Mouse (Mus musculus): ENCODE results near the gene Lrig2.

Lrig2 gene

DNA sequence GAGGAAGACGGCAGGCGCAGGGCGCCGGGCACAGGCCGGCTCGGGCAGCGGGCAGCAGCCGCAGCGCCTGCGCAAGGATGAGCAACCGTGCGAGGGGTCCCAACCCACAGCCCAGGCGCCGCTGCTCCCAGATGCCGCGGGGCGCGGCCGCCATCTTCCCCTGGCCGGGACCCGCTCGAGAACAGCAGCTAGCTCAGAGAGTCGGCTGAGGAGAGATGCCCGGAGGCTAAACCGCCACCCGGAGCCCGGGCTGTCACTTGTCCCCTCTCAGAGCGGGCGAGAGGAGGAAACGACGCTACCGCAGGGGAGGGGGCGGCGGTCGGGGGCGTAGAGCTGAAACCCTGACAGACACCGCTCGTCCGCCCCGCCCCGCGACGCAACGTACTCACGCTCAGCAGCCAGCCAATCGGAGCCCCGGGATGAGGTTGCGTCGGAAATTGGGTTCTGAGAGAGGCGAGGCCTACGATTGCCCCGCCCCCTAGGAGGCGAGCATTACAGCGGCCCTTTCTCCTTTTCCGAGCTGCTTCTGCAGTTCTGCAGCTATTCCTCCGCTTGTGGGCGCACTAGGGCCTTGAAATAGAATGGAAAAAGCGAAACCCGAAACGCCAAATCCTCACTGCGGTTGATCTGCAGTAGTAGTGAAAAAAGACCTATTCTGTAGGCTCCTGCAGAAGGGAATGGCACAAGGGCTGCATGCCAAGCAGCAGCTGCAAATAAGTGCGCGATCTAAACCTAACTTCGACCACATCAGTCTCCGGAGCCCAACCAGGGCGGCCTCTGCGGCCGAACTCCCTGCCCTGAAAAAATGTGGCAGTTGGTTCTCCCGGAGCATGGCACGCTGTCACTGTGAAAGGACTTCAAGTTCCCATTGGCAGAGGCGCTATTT, at the start of gene Lrig2:
Gene Lrig2 (minus strand): TSS at position 381 of the 886 bp plus-strand sequence.
- peak; percentile 99 for DNase-seq (ENCODE audit: low read depth, low spot score)

DNA sequence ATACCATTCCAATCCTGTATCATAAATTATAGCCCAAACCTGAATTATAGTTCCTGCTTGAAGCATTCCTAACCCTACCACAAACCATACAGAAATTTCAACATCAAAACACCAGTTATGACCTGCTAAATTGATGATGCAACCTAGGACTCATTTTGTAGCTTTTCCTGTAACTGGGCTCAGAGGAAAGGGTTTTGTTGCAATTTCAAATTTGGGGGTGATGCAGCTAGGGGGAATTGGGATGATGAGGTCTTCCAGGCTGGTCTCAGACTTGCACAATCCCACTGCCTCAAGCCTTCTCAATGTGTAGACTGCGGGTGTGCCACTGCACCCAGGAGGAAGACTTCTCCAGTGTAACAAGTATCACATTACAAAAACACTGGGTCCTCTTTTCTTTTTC, 44.9 kb upstream of the Lrig2 start:
- no peak for DNase-seq (ENCODE audit: low read depth, low spot score)

DNA sequence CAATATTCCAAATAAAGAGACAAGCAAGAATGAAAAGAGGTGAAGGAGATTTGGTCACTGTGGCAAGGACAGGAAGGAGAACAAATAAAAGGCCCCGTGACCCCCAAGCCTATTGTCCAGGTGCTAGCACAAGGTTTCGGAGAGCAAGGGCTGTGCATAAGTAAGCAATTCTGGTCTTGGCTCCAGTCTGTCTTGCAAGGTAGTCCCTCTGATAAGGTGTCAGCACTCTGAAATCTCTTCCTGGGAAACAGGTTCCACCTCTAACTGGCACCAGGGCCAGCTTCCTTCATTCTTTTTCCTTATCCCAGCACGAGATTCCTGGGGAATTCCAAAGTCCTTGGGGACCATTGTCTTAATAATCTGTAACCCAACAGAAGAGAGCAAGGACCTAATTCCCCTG, 38.9 kb upstream of the Lrig2 start:
- no peak for DNase-seq (ENCODE audit: low read depth, low spot score)

DNA sequence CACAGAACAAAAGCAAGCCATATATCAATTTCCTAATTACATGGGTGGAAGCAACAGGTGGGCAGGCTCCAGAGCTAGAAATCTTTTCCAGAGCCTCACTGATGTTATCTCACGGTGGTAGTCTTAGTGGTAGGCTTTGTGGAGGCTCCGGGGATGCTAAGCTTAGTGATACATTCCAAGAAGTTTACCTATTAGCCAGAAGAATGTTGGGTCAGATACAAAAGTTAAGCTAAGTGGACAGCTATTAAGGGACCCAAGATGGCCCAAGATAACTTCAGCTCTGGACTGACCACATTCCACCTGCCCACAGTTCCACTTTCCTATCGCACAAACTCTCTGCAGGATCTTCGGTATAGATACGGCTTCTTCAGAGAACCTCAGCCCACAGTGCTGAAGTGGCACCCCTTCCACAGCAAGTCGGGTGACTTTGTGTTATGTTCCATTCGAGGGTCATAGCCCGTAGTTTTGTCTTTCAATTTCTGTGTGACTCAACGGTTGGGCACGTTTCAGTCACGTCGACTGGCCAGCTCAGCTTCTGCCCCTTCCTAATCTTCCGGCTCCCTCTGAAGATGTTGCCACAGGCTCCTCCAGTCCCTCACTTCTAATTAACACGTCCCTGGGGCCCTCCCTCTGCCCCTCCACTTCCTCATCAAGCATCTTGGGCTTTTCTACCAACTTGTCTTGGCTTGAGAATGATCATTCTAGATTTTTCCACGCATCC, 36.8 kb upstream of the Lrig2 start:
- DNase-seq (ENCODE audit: low read depth, low spot score): no peak

DNA sequence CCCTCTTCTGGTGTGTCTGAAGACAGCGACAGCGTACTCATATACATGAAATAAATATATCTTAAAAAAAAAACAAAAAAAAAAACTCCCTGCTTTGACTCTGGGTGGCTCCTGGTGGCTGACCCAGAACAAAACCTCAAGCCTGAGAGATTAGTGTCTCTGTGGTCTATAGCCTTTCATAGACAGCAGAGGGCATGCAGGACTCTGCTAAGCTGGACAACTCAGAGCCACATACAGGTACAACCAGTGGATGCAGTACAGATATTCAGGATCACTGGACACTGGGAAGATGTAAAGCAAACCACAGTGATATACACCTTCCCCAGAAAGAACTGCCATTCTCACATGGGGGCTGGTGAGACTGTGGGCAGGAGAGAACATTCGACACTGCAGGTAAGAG, 32.1 kb upstream of the Lrig2 start:
- DNase-seq (ENCODE audit: low read depth, low spot score): no peak

DNA sequence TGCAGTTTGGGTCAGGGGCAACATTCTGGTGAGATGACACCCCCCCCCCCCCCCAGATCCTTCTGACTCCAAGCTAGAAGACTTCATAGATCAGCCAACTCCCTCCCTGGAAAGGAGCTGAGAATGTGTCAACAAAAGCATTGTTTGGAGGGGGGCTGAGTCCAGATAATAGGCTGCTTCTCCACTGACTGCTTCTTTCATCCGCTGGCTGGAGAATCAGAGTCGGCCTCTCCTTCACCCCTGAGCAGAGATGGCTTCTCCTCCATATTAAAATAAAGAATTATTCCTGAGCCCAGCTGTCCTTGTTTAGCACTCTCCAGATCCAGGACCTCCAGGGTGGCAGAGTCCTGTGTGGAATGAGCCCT, 30.3 kb upstream of the Lrig2 start:
- no peak for DNase-seq (ENCODE audit: low read depth, low spot score)

DNA sequence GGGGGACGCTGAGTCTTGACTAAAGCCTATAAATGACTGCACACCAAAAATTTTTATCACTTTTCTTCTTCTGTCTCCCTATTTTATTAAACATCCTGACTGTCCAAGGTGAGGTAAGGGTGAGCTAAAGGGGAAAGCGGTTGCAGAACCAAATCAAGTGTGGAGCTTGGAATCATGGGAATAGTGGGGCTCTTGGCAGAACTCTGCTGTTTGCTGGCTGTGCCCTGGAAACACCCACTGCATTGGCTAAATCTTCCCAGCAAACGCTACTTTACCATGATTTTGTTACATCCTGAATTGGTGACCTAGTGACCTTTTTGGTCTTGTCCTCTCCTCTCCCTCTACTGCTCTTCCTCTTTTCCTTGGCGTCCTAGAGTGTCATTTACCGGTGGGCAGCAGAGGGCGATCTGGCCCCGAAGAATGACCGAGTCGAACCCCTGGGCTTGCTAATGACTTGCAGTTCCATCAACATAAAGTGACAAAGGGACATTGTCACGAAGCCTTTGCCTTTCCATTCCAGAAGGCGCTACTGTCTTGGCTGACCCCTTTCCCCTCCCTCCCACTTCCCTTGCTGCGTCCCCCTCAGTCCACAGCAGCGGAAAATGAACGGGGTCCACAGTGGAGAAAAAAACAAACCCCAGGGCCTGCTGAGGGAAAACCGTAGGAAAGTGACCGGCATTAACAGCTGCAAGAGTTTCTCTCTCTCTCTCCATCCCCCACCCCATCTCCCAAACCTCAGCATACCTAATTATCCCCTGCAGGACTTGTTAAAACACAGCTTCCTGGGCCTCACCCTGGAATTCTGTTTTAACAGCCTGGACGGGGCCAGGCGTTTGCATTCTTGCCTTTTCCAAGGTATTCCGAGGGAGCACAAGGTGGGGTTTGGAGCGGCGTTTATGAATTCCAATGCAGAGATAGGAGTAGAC, 29.7 kb upstream of the Lrig2 start:
- peak; percentile 30 for DNase-seq (ENCODE audit: low read depth, low spot score)

DNA sequence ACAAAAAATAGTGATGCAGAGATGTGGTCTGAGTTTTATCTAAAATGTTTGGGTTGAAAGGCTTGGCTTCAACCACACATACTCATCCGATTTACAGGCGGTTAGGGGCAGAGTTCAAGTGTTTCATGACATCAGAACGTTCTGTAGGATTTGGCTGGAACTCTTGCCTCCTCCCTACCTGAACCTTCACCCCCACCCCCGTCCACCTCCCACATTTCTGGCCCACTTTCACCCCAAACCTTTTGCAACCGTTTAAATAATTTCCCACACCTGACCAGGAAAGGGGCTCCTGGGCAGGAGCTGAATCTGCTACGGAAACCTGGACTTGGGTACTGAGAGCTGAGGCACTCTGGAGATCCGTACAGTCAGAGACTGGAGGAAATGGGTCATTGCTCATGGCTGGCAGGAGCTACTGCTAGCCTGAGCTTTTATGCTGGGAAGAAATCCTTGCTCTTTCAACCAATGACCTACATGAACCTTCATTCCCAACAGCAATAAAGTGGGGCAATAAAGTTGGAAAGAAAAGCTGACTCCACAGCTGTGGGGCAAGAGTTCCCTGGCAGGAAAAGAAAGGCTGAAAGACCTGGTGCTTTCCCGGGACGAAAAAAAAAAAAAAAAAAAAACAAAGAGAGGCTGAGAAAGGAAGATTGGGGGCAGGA, 28.9 kb upstream of the Lrig2 start:
- no peak for DNase-seq (ENCODE audit: low read depth, low spot score)

DNA sequence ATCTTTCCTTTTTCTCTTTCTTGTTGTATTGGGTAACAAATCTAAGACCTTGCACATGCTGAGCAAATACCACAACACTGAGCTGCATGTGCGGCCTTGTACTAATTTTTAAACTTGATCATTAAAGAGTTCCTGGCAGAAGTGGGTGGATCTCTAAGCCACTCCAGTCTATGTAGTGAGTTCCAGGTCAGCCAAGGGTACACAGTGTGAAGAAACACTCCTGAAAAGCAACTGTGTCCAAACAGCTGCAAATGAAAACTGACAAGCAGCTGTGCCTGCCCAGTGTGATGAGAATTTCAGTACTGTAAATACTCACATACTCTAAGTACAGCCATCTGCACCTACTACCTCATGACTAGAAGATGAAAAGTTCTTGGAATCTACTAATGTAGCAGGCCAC, 21.5 kb upstream of the Lrig2 start:
- DNase-seq (ENCODE audit: low read depth, low spot score): no peak

DNA sequence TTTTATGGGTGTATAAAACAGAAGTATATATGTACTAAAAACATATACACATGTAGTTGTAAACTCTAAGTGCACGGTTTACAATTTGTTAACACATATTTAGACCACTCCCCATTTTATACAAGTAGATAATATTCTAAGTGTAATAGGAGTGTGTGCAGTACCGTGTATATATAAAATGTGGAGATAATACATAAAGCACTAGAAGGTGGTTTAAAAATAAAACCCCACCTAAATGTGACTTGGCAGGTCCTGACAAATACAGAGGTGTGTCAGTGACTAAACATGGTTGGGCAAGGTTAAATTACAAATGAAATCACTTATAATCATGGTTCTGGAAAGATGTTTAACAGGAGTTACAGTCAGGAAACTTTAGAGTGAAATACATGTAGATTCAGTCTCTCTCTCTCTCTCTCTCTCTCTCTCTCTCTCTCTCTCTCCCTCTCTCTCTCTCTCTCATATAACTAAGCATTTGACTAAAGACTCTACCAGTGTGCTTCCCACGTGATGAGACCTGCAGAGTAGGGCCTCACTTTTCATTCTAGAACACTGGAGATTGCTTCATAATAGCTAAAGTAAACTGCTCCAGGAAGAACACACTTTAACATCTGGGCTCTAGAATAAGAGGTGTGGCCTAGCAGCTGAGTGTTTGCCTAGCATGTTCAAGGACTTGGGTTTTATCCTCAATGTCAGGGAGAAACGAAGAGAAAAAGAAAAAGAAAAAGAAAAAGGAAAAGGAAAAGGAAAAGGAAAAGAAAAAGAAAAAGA, 14.6 kb upstream of the Lrig2 start:
- no peak for DNase-seq (ENCODE audit: low read depth, low spot score)

DNA sequence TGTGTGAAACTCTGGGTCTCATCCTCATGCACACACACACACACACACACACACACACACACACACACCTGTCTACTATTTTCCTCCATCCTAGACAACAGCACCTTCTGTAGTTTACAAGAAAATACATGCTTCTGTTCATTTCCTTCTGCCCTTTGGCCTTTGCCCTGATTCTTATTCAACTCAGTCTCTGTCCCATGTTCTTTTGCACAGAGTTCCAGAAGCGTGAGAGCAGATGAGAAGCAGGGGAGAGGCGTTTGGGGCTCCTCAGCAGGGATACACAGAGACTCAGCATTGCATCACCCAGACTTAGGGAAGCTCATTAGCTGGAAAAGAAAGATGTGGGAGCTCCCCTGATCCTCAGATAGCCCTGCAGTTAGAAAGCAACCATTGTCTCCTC, 13.8 kb upstream of the Lrig2 start:
- no peak for DNase-seq (ENCODE audit: low read depth, low spot score)

DNA sequence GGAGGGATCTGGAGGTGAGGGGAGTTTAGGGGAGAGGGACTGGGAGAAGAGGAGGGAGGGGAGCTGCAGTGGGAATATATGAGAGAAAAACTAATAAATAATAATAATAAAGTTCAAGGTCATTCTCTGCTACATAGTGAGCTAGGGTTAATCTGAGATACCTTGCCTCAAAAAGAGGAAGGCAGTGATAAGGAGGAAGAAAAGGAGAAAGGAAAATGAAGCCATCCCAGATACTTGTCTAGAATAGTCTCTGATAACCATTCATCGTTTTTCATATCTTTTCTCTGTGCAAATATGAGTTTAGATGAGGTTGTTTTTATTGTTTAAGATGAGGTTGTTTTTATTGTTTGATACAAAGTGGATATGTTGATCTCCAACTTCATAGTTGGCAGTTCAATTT, 13.3 kb upstream of the Lrig2 start:
- no peak for DNase-seq (ENCODE audit: low read depth, low spot score)

DNA sequence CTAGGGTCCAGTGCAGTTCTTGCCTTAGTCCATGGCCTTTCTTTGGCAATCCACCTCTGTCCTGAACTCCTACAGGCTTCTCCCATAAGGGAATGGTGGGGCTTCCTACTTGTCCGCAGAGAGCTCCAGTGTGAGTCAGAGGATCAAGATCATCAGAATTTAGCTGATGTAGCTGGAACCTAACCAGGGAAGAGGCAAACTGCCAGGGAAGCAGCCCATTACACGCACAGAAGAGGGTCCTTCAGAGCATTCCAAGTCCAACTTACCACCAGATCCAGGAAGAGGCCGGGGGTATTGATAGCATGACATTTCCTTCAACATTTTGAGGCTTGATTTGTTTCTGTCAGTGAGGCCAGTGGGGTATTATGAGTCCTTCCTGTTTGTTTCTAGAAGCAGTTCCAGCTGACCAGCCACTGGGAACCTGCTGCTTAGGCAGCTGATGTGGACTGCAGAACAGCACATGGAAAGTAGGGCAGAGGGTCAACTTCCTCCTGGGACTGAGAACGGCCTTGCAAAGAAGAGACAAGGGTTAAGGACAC, 11.7 kb upstream of the Lrig2 start:
- DNase-seq (ENCODE audit: low read depth, low spot score): no peak

DNA sequence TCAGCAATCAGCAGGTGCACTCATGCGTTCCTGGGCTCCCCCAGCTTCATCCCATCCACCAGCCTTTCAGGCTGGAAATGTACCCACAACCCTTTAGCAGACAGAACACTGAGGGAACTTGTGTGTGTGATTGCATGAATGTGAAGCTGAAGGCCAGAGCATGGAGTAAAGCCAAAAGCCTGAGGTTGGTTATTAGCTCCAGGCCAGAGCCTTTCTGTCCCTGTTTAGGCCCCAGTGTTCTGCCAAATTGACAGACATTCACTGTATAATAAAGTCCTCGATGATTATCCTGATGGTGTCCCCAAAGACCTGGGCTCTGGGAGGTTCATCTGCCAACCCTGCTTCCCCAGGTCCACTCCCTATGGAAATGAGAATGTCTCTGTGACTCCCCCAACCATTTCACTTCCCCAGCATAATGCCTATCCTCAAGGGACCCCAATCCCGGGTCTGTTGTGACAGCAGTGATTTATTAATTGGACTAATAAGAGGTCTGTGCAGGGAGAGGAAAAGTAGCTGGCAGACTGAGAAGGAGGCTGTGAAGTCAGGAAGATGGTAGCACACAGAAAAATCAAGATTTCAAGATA, 9.7 kb upstream of the Lrig2 start:
- DNase-seq (ENCODE audit: low read depth, low spot score): no peak

DNA sequence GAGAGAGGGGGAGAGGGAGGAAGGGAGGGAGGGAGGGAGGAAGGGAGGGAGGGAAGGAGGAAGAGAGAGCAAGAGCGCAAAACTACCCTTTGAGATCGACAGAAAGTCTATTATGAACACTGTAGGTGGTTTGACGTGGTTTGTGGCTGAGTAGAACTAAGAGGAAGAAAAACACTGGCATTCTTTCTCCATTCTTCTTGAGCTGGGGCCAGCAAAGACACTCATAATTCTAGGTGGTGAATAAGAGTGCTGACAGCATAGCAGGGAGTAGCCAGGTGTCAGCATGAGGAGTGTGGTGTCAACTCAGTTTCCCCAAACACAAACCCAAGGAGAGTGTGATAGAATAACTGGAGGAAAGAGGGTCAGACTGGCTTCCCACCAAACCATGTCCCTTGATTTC, 8.8 kb upstream of the Lrig2 start:
- DNase-seq (ENCODE audit: low read depth, low spot score): no peak

DNA sequence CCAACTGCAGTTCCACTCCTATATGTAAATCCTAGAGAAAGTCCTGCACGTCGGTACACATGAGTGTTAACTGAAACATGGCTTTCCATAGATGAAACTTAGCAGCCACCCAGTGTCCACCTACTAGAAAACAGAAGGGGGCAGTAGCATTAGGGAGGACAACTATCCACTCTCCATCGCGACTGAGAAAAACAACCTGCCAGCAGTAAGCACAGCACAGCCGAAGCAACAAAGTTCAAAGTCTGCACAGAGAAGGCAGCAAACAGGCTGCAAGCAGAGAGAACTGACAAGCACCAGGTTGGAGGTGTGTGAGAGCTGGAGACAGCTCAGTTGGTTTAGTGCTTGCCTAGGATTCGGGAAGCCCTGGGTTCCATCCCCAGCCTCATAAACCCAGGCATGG, 7.2 kb upstream of the Lrig2 start:
- no peak for DNase-seq (ENCODE audit: low read depth, low spot score)

DNA sequence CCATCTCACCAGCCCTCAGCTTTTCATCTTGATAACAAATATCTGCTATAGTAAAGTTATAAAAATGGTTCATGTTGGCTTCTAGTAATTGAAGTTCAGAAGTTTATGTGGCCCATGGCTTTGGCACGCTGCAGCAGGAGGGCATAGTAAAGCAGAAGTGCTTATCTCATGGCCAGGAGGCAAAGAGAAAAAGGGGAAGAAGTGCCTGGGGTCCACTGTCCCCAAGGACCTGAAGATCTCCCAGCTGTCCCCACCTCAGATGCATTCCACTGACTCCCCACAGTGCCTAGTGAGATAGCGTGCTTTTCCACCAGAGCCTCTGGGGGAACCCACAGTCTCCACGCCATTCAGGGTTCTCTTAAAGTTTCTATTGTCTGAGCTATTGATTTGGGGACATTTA, 6.7 kb upstream of the Lrig2 start:
- DNase-seq (ENCODE audit: low read depth, low spot score): no peak

DNA sequence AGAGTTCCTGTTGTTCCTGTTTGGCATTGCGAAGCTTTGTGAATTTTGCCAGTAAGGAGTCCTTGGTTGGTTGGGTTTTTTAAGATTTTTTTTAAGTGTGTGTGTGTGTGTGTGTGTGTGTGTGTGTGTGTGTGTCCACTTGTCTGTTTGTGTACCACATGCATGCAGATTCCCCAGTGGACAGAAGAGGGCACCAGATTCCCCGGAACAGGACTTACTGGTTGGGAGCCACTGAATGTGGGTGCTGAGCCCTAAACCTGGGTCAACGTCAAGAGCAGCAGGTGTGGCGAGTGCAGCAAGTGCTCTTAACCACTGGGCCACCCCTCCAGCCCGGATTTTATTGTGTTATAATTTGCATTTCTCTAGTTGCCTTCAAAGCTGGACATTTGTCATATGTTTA, 5.4 kb upstream of the Lrig2 start:
- no peak for DNase-seq (ENCODE audit: low read depth, low spot score)

DNA sequence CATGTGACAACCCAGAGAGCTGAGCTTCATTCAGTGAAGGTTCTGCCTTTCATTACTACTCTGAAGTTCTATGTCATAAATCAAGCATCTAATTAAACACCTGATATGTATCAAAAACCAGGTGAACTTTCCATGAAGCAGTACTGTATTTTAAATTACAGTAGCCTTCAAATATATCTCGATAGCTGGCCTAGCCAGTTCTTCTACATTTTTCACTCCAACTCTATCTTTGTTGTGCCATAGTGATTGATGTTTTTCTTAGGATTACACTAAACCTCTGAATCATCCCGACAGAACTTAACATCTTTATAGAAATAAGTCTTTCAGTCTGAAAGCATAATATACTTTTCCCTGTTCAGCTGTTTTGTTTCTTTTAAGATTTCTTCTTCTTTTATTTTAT, 2.8 kb upstream of the Lrig2 start:
- no peak for DNase-seq (ENCODE audit: low read depth, low spot score)

DNA sequence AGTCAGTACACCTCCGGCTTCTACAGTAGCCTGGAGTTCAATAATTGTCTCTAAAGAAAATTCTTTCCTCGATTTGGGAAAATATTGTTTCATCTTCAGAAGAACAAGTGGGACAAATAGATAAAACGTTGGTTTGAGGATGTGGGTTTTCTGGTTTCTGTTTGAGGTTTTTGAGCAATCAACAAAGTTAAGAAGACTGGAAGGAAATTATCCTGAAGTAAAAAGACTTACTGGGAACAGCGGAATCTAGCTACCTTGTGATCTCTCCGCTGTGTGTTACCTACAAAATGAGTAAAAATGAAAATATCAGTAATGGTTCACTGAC, 668 bp upstream of the Lrig2 start:
- no peak for DNase-seq (ENCODE audit: low read depth, low spot score)
